Mouse (Mus musculus) liver, embryonic 14.5 days (tissue): ENCODE data around the gene Saa4. TPM values are rescaled to one million over a fixed set of nuclear protein-coding genes. Genes with fewer than 3 reads are reported as not detected.
"Not testable (repeated sequence)": the region's sequence is repeated elsewhere in the genome, so short reads cannot be mapped to it uniquely, and the experiment has no call there.

ENCODE experiments used
- ATAC-seq: fragments of 200-750 bp; cut with Nextera tagmentation; 2 replicates; pipeline ENCODE4 v1.8.0; 2017; ENCODE audit warnings: moderate number of reproducible peaks, mild to moderate bottlenecking, moderate library complexity; ENCODE audit not compliant: insufficient read depth
- DNase-seq, 3 experiments: peaks; one replicate each; pipeline ENCODE4 v3.0.0-alpha.2; 2012 to 2013; ENCODE audit warnings: low read depth in 3 of 3, low spot score in 3 of 3
- H3K27ac ChIP-seq: fragments of 300-500 bp; sonication (generic); 2 replicates; pipeline ENCODE4 v1.5.1; 2014; ENCODE audit warnings: moderate library complexity, mild to moderate bottlenecking, control low read depth, inconsistent platforms
- H3K27me3 ChIP-seq: fragments of 300-500 bp; sonication (generic); 2 replicates; pipeline ENCODE4 v1.6.1; 2014; ENCODE audit warnings: mild to moderate bottlenecking, low read length, moderate library complexity; ENCODE audit not compliant: control insufficient read depth, insufficient read depth
- H3K36me3 ChIP-seq: fragments of 300-500 bp; sonication (generic); replicated peaks from 2 replicates; pipeline ENCODE4 v1.6.1; 2014; ENCODE audit warnings: low read depth; ENCODE audit not compliant: control insufficient read depth, insufficient read depth
- H3K4me1 ChIP-seq, 2 experiments: fragments of 200-500 bp in 1 of 2; fragments of 300-500 bp in 1 of 2; sonication (generic) in 1 of 2; replicated peaks; 2 replicates each; pipeline ENCODE4 v1.6.1; 2012 to 2014; ENCODE audit warnings: antibody characterized with exemption in 1 of 2, inconsistent platforms in 1 of 2, low read length in 1 of 2; ENCODE audit not compliant: control insufficient read depth in 2 of 2, insufficient read depth in 2 of 2
- H3K4me2 ChIP-seq: fragments of 300-500 bp; sonication (generic); 2 replicates; pipeline ENCODE4 v1.6.1; 2014; ENCODE audit warnings: low read depth, mild to moderate bottlenecking, control low read depth, moderate library complexity
- H3K4me3 ChIP-seq, 2 experiments: fragments of 200-500 bp in 1 of 2; fragments of 300-500 bp in 1 of 2; sonication (generic) in 1 of 2; 2 replicates each; pipeline ENCODE4 v1.5.1; 2012 to 2014; ENCODE audit warnings: low read depth in 2 of 2, low read length in 2 of 2, mild to moderate bottlenecking in 2 of 2, control low read depth in 1 of 2, inconsistent platforms in 1 of 2, moderate library complexity in 1 of 2; ENCODE audit not compliant: insufficient read depth in 1 of 2
- H3K9ac ChIP-seq: fragments of 300-500 bp; sonication (generic); replicated peaks from 2 replicates; pipeline ENCODE4 v1.6.1; 2014; ENCODE audit warnings: mild to moderate bottlenecking, control low read depth, moderate library complexity
- H3K9me3 ChIP-seq: fragments of 300-500 bp; sonication (generic); 2 replicates; pipeline ENCODE4 v1.6.1; 2016; ENCODE audit warnings: low read length, mixed read lengths; ENCODE audit not compliant: control insufficient read depth
- CTCF ChIP-seq: IDR thresholded peaks from 2 replicates; pipeline ENCODE4 v1.5.1; 2016; ENCODE audit warnings: antibody characterized with exemption, low read depth, control low read depth
- EP300 ChIP-seq: IDR thresholded peaks from 2 replicates; pipeline ENCODE4 v1.6.1; 2016; ENCODE audit warnings: antibody characterized with exemption, low read depth
- WGBS: fragments of 180-500 bp; shearing (Covaris S2); extraction: QIAGEN DNeasy Blood & Tissue Kit; methylation state at CpG from one replicate; pipeline ENCODE4 v1.1.7; 2014; ENCODE audit not compliant: insufficient replicate concordance; 5-methylcytosine and 5-hydroxymethylcytosine counted together
- polyA plus RNA-seq, 2 experiments: library from polyadenylated mRNA; depleted of rRNA in 1 of 2; stranded (reverse) in 1 of 2; unstranded in 1 of 2; fragments of >200 nt; fragmentation: Nextera tagmentation in 1 of 2; extraction: Ambion mirVana in 1 of 2; gene quantifications; 2 replicates each; pipeline versions ENCODE4 v1.2.1 to v1.2.3; 2012 to 2014

Gene Saa4
- polyA plus RNA-seq, 2 experiments = 5.8 to 7.1 TPM

DNA sequence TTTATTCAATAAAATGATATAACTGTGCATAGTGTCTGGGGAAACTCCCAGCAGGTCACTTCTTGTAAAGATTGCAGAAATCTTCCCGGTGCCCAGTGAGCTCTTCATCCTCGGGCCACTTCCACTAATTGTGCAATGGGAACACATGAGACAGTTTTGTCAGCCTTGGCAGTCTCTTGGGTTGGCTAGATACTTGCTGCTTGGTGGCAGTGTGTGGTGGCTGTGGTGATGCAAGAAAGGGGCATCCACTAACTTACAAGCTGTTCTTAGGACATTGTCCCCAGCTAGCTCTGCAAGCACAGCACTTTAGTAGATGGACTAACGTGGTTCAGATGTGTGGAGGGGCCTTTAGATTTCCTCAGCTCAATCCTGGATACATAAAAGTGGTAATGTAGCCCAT is 13.4 kb upstream of the Saa4 start:
- no peak overlapping the region for H3K9ac ChIP-seq
- no peaks in the 10 kb centered on the region for H3K4me1 ChIP-seq
- TF ChIP-seq EP300 (no peak), CTCF (no peak)
- ATAC-seq (no peak), DNase-seq (no peak)
- WGBS = 53% methylated on average over 3 of the region's 3 CpGs
- H3K9me3 ChIP-seq = no peaks in the 10 kb centered on the region
- H3K27ac ChIP-seq = no peak overlapping the region
- no peak overlapping the region for H3K4me2 ChIP-seq
- H3K27me3 ChIP-seq = no peaks in the 10 kb centered on the region
- H3K4me3 ChIP-seq = no peak overlapping the region
- H3K36me3 ChIP-seq = no peaks in the 10 kb centered on the region

DNA sequence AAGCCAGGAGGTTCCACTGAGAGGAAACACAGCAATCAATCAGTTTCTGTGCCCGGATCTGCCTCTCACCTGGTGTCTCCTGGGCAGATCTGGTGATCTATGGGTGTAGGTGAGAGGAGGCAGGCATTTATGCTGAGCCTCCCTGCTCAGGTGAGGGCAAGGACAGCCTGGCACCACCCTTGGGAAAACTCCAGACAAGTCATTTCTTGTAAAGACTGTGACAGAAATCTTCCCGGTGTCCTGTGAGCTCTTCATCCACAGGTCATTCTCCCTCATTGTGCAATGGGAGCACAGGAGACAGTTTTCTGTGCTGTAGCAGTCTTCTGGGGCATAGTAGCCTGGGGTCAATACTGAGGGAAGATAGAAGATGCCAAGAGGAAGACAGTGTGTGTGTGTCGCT is 10.5 kb upstream of the Saa4 start, which contains the start of gene Saa1:
TSS of gene Saa1 (minus strand) at position 101 of the 400 bp plus-strand sequence.
- not testable (repeated sequence) for H3K4me1 ChIP-seq, DNase-seq, H3K27me3 ChIP-seq, H3K36me3 ChIP-seq, H3K9me3 ChIP-seq, H3K4me2 ChIP-seq, H3K4me3 ChIP-seq, H3K27ac ChIP-seq, ATAC-seq, H3K9ac ChIP-seq
- WGBS = 47% methylated on average over 3 of the region's 3 CpGs

DNA sequence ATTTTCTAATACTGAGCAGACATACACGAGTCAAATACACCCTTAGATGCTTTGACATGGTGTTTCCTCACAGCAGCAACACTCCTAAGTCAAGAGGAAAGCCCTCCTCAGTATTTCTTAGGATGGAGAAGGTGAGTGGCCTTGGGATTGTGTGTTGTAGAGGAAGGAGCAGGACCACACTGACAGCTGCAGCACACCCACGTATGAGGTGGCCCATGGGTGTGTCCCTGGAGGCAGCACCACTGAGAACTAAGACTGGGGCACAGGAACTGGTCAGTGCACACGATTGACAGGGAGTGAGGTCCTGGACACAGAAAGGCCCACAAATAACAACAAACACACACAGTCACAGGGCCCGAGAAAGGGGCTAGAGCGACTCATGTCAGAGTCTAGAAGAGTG is 7.6 kb upstream of the Saa4 start:
- DNase-seq, H3K4me1 ChIP-seq, H3K9me3 ChIP-seq, H3K27me3 ChIP-seq, H3K9ac ChIP-seq, H3K36me3 ChIP-seq, ATAC-seq, H3K4me2 ChIP-seq, H3K4me3 ChIP-seq, H3K27ac ChIP-seq: not testable (repeated sequence)
- WGBS = 51% methylated on average over 5 of the region's 5 CpGs

DNA sequence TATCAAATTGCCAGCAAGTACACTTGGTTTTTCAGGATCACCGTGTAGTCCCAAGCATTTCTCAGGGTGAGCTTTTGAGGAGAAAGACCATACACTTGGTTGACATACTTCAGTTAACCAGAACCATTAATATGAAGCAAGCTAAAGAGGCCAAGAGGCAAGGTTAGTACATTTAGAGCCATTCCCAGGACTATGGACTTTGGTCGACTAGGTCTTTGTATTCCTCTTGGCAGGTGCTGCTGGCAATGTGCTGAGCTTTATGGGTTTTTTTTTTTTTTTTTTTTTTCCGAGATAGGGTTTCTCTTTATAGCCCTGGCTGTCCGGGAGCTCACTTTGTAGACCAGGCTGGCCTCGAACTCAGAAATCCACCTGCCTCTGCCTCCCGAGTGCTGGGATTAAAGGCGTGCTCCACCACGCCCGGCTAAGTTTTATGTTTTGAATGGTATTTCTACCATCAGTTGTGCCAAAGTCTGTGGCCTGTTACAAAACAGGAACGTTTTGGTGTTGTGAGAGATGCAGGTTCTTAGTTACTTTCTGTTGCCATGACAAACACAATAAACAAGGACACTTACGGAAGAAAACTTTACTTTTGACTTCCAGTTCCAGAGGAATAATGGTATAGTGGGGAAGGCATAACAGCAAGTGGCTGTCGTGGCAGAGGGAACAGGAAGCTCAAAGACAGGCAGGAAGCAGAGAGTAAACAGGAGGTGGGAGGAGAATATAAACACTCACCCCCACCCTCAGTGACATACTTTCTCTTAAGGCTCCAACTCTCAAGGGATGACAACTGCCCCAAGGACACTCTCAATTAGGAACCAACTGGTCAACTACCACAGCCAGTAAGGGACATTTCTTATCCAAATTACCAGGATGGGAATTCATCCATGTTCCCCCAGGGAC is 6.4 kb upstream of the Saa4 start:
- 51% methylated on average over 12 of the region's 12 CpGs for WGBS
- H3K9ac ChIP-seq = no peak overlapping the region

DNA sequence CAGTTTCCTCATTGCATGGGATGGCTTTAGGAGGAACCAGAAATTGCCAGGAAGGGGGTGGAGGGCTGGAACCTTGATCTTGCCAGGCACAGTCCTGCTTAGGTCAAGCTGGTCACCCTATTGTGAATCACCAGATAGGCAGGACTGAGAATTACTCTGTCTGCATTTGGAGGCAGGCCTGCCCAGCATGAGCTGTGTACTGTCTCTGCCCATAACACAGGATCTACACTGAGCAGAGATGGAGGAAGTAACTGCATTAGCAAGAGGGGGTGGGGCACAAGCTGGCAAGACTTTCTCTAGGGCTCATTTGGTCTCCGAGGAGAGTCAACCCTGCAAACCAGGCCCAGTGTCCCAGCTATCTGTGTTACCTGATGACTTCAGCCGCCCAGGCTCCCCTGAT is 2.6 kb upstream of the Saa4 start:
- no peak for ATAC-seq
- H3K4me2 ChIP-seq = no peak overlapping the region
- H3K4me3 ChIP-seq = no peak overlapping the region
- no peaks in the 10 kb centered on the region for H3K27me3 ChIP-seq
- DNase-seq = no peak
- H3K9ac ChIP-seq = no peak overlapping the region
- no peaks in the 10 kb centered on the region for H3K9me3 ChIP-seq
- no peak overlapping the region for H3K27ac ChIP-seq
- H3K36me3 ChIP-seq = no peaks in the 10 kb centered on the region
- 42% methylated on average over 2 of the region's 2 CpGs for WGBS
- peaks cover 0 to 7% of the 10 kb centered on the region in 2 experiments; a peak in 2 of 4 replicates for H3K4me1 ChIP-seq
- TF ChIP-seq EP300 = no peak
- no peak for TF ChIP-seq CTCF

More for the DNA sequence above, 6.4 kb upstream of the Saa4 start:
- no peak overlapping the region for H3K4me3 ChIP-seq
- DNase-seq (no peak), ATAC-seq (no peak)
- H3K36me3 ChIP-seq = no peaks in the 10 kb centered on the region
- TF ChIP-seq EP300 (no peak), CTCF (no peak)
- H3K27me3 ChIP-seq = no peaks in the 10 kb centered on the region
- no peak overlapping the region for H3K4me2 ChIP-seq
- no peaks in the 10 kb centered on the region for H3K9me3 ChIP-seq
- peaks cover 0 to 7% of the 10 kb centered on the region in 2 experiments; a peak in 2 of 4 replicates for H3K4me1 ChIP-seq
- no peak overlapping the region for H3K27ac ChIP-seq
